Mouse (Mus musculus): ENCODE data around the gene Angptl2. TPM values are rescaled to one million over a fixed set of nuclear protein-coding genes. Genes with fewer than 3 reads are reported as not detected.
A peak's percentile ranks its signal among the peaks of the same experiment; 100 is the strongest.

The Angptl2 gene
- total and polyA plus RNA-seq, 2 experiments from 2014 or later: 11.5 to 22.0 TPM

DNA sequence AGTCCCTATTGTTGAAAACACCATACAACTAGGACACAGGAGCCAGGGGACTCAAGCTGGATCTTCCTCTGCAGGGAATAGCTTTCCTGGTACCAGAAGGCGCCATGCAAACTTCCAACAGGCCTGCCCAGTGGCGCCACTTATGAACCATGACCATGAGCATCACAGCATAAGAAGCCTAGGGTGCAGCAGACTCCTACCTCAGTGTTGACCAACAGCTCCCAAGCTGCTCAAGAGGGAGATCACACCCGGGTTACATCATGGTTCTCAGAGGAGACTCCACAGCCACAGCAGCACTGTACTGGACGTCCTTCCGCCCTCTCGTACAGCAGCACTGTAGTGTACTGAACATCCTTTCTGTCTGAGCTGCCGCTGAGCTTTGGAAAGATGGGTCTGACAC is 32.5 kb upstream of the Angptl2 start:
- Histone ChIP-seq H3K36me3 (ENCODE audit: insufficient read depth, low read length) (no peaks in the 10 kb centered on the region), H3K27me3 (ENCODE audit: insufficient read depth, low read length) (no peaks in the 10 kb centered on the region), H3K4me1 (ENCODE audit: insufficient read depth, low read length) (peaks cover 18% of the 10 kb centered on the region), H3K27ac (no peak overlapping the region), H3K9me3 (ENCODE audit: low read length) (no peaks in the 10 kb centered on the region), H3K9ac (replicated peaks; ENCODE audit: low read length) (no peak overlapping the region), H3K4me2 (ENCODE audit: low read depth, low read length) (no peak overlapping the region), H3K4me3 (ENCODE audit: low read length) (no peak overlapping the region)
- TF ChIP-seq CTCF (IDR thresholded peaks at IDR 0.05; ENCODE audit: low read depth): no peak
- ATAC-seq (no peak), DNase-seq (ENCODE audit: low spot score) (no peak)
- WGBS: 96% methylated on average over 7 of the region's 7 CpGs

DNA sequence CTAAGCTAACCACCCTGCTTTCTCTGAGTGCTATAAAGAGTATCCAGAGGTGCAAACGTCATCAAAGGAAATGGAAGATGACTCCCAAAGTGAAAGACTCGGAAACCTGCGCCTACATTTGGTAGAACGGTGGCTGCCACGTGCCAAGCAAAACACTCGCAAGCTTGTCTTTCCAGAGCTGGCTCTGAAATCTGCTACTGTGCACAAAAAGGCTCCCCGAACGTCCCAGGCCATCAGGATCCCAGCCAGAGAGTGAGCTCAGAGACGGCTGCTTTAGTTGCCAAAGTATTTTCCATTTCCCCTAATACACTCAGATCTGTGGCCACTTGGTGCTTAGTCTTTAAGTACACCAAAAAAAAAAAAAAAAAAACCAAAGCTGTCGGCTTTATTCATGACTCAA is 31.2 kb upstream of the Angptl2 start:
- Histone ChIP-seq H3K4me3 (ENCODE audit: low read length) (no peak overlapping the region), H3K27me3 (ENCODE audit: insufficient read depth, low read length) (no peaks in the 10 kb centered on the region), H3K9me3 (ENCODE audit: low read length) (no peaks in the 10 kb centered on the region), H3K9ac (replicated peaks; ENCODE audit: low read length) (no peak overlapping the region), H3K4me1 (ENCODE audit: insufficient read depth, low read length) (peaks cover 8% of the 10 kb centered on the region; the same call in 1 of the 2 replicates), H3K4me2 (ENCODE audit: low read depth, low read length) (no peak overlapping the region), H3K36me3 (ENCODE audit: insufficient read depth, low read length) (no peaks in the 10 kb centered on the region), H3K27ac (no peak overlapping the region)
- no peak for TF ChIP-seq CTCF (IDR thresholded peaks at IDR 0.05; ENCODE audit: low read depth)
- no peak for ATAC-seq
- DNase-seq (ENCODE audit: low spot score): peak; percentile 37
- 62% methylated on average over 10 of the region's 10 CpGs for WGBS

DNA sequence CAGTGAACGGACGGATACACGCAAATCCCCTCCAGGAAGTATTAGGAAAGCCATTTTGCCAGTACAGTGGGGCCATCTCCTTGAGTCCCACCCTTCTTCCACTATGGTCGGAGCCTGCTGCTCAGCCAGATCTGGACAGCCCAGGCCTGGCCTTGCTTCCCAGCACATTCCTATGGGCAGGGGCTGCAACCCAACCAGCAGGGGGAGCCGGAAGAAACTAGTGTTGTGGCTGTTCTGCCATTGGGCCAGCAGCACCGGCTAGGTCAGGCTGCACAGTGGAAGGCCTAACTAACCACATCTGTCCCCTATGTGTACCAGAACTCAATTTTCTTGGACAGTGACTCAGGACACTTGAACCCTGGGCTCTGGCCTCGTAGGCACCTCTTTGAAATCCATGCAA is 30.6 kb upstream of the Angptl2 start:
- TF ChIP-seq CTCF (IDR thresholded peaks at IDR 0.05; ENCODE audit: low read depth): peak; percentile 56
- H3K4me2 ChIP-seq (ENCODE audit: low read depth, low read length): no peak overlapping the region
- 73% methylated on average over 7 of the region's 7 CpGs for WGBS

GRCm38 (mm10) chr2:33186505-33186904 is 29.4 kb upstream of the Angptl2 start:
- no peak overlapping the region for H3K4me3 ChIP-seq (ENCODE audit: low read length)
- H3K9ac ChIP-seq (replicated peaks; ENCODE audit: low read length): no peak overlapping the region
- no peaks in the 10 kb centered on the region for H3K9me3 ChIP-seq (ENCODE audit: low read length)
- no peak overlapping the region for H3K4me2 ChIP-seq (ENCODE audit: low read depth, low read length)
- 62% methylated on average over 7 of the region's 7 CpGs for WGBS
- no peak for ATAC-seq
- H3K27ac ChIP-seq: no peak overlapping the region
- TF ChIP-seq CTCF (IDR thresholded peaks at IDR 0.05; ENCODE audit: low read depth): no peak
- H3K27me3 ChIP-seq (ENCODE audit: insufficient read depth, low read length): no peaks in the 10 kb centered on the region
- no peaks in the 10 kb centered on the region for H3K36me3 ChIP-seq (ENCODE audit: insufficient read depth, low read length)
- no peaks in the 10 kb centered on the region; the same call in 1 of the 2 replicates for H3K4me1 ChIP-seq (ENCODE audit: insufficient read depth, low read length)
- no peak for DNase-seq (ENCODE audit: low spot score)

More for the DNA sequence above, 30.6 kb upstream of the Angptl2 start:
- no peak overlapping the region for H3K4me3 ChIP-seq (ENCODE audit: low read length)
- peaks cover 2% of the 10 kb centered on the region; the same call in 1 of the 2 replicates for H3K4me1 ChIP-seq (ENCODE audit: insufficient read depth, low read length)
- no peaks in the 10 kb centered on the region for H3K9me3 ChIP-seq (ENCODE audit: low read length)
- H3K27me3 ChIP-seq (ENCODE audit: insufficient read depth, low read length): no peaks in the 10 kb centered on the region
- no peak overlapping the region for H3K9ac ChIP-seq (replicated peaks; ENCODE audit: low read length)
- no peaks in the 10 kb centered on the region for H3K36me3 ChIP-seq (ENCODE audit: insufficient read depth, low read length)
- ATAC-seq (no peak), DNase-seq (ENCODE audit: low spot score) (peak; percentile 31)
- H3K27ac ChIP-seq: no peak overlapping the region

DNA sequence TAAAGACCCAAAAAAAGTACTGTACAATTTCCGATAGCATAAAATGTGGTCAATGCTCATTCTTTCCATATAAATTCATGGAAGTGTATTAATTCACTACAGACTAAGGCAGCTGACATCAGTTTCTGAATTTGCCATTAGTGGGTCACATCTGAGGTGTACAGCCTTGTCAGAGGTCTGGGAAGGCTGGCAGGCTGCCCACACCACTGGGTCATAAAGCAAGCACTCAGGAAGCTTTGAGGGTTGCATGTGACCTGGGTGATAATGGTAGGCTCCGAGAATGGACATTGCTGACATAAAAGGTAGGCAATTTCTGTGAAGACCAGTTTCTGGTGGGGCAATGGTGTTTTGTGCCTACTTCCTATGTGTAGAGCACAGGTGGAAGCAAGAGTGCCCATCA is 28.0 kb upstream of the Angptl2 start:
- no peak for TF ChIP-seq CTCF (IDR thresholded peaks at IDR 0.05; ENCODE audit: low read depth)
- Histone ChIP-seq H3K27ac (no peak overlapping the region), H3K27me3 (ENCODE audit: insufficient read depth, low read length) (no peaks in the 10 kb centered on the region), H3K4me1 (ENCODE audit: insufficient read depth, low read length) (no peaks in the 10 kb centered on the region; the same call in 1 of the 2 replicates), H3K36me3 (ENCODE audit: insufficient read depth, low read length) (no peaks in the 10 kb centered on the region), H3K4me3 (ENCODE audit: low read length) (no peak overlapping the region), H3K4me2 (ENCODE audit: low read depth, low read length) (no peak overlapping the region), H3K9ac (replicated peaks; ENCODE audit: low read length) (no peak overlapping the region), H3K9me3 (ENCODE audit: low read length) (no peaks in the 10 kb centered on the region)
- 86% methylated on average over 2 of the region's 2 CpGs for WGBS
- DNase-seq (ENCODE audit: low spot score) (no peak), ATAC-seq (no peak)

- Histone ChIP-seq H3K4me1 (ENCODE audit: insufficient read depth, low read length) (no peaks in the 10 kb centered on the region; the same call in 1 of the 2 replicates), H3K4me3 (ENCODE audit: low read length) (no peak overlapping the region), H3K27ac (no peak overlapping the region), H3K4me2 (ENCODE audit: low read depth, low read length) (no peak overlapping the region), H3K36me3 (ENCODE audit: insufficient read depth, low read length) (no peaks in the 10 kb centered on the region), H3K27me3 (ENCODE audit: insufficient read depth, low read length) (no peaks in the 10 kb centered on the region), H3K9me3 (ENCODE audit: low read length) (no peaks in the 10 kb centered on the region), H3K9ac (replicated peaks; ENCODE audit: low read length) (no peak overlapping the region)
- WGBS: 71% methylated on average over 6 of the region's 6 CpGs
- no peak for ATAC-seq
- no peak for TF ChIP-seq CTCF (IDR thresholded peaks at IDR 0.05; ENCODE audit: low read depth)
- no peak for DNase-seq (ENCODE audit: low spot score)
Measured at GRCm38 (mm10) chr2:33188925-33189670, 26.8 kb upstream of the Angptl2 start.

- Histone ChIP-seq H3K4me3 (ENCODE audit: low read length) (no peak overlapping the region), H3K9ac (replicated peaks; ENCODE audit: low read length) (no peak overlapping the region), H3K27me3 (ENCODE audit: insufficient read depth, low read length) (no peaks in the 10 kb centered on the region), H3K9me3 (ENCODE audit: low read length) (no peaks in the 10 kb centered on the region), H3K27ac (no peak overlapping the region), H3K36me3 (ENCODE audit: insufficient read depth, low read length) (no peaks in the 10 kb centered on the region), H3K4me2 (ENCODE audit: low read depth, low read length) (no peak overlapping the region), H3K4me1 (ENCODE audit: insufficient read depth, low read length) (no peaks in the 10 kb centered on the region; the same call in 1 of the 2 replicates)
- DNase-seq (ENCODE audit: low spot score): no peak
- TF ChIP-seq CTCF (IDR thresholded peaks at IDR 0.05; ENCODE audit: low read depth): no peak
- WGBS: 46% methylated on average over 3 of the region's 3 CpGs
- ATAC-seq: 0 out of 2 replicates have a peak, but pooled peaks have one; percentile 49
Measured at GRCm38 (mm10) chr2:33189976-33190375, 25.9 kb upstream of the Angptl2 start.
